Mouse (Mus musculus) stomach, embryonic 15.5 days (tissue): ENCODE results near the gene Nhs. TPM values are rescaled to one million over a fixed set of nuclear protein-coding genes. Genes with fewer than 3 reads are reported as not detected.
"Not testable (repeated sequence)": the region's sequence is repeated elsewhere in the genome, so short reads cannot be mapped to it uniquely, and the experiment has no call there.

Source experiments
- ATAC-seq: fragments of 200-750 bp; cut with Nextera tagmentation; 2 replicates; pipeline ENCODE4 v1.8.0; 2017; ENCODE audit warnings: low read depth, moderate number of reproducible peaks, moderate TSS enrichment; ENCODE audit not compliant: insufficient read depth, low FRiP score
- H3K27ac ChIP-seq: fragments of 300-500 bp; sonication (generic); 2 replicates; pipeline ENCODE4 v1.5.1; 2015; ENCODE audit warnings: mild to moderate bottlenecking, inconsistent platforms
- H3K27me3 ChIP-seq: fragments of 300-500 bp; sonication (generic); replicated peaks from 2 replicates; pipeline ENCODE4 v1.6.1; 2015; ENCODE audit warnings: inconsistent platforms
- H3K36me3 ChIP-seq: fragments of 300-500 bp; sonication (generic); 2 replicates; pipeline ENCODE4 v1.6.1; 2015; ENCODE audit warnings: inconsistent platforms
- H3K4me1 ChIP-seq: fragments of 300-500 bp; sonication (generic); 2 replicates; pipeline ENCODE4 v1.6.1; 2015; ENCODE audit warnings: inconsistent platforms
- H3K4me2 ChIP-seq: fragments of 300-500 bp; sonication (generic); 2 replicates; pipeline ENCODE4 v1.6.1; 2015; ENCODE audit warnings: mild to moderate bottlenecking, inconsistent platforms
- H3K4me3 ChIP-seq: fragments of 300-500 bp; sonication (generic); replicated peaks from 2 replicates; pipeline ENCODE4 v1.5.1; 2015; ENCODE audit warnings: inconsistent platforms
- H3K9ac ChIP-seq: fragments of 300-500 bp; sonication (generic); 2 replicates; pipeline ENCODE4 v1.6.1; 2015; ENCODE audit warnings: inconsistent platforms
- H3K9me3 ChIP-seq: fragments of 300-500 bp; sonication (generic); 2 replicates; pipeline ENCODE4 v1.6.1; 2016; ENCODE audit warnings: inconsistent platforms
- WGBS: fragments of 180-500 bp; shearing (Covaris S2); methylation state at CpG from one replicate; pipeline ENCODE4 v1.1.7; 2015; 5-methylcytosine and 5-hydroxymethylcytosine counted together
- polyA plus RNA-seq: library from polyadenylated mRNA; unstranded; fragments of >200 nt; fragmentation: Nextera tagmentation; extraction: Ambion mirVana; gene quantifications from 2 replicates; pipeline ENCODE4 v1.2.1, GENCODE M21; 2015

Nhs gene
- polyA plus RNA-seq, 1 experiment from 2014 or later: 1.9 TPM

- ATAC-seq: no peak
- no peak overlapping the region for H3K4me3 ChIP-seq
- H3K27me3 ChIP-seq: no peaks in the 10 kb centered on the region
- no peaks in the 10 kb centered on the region for H3K4me1 ChIP-seq
- H3K9ac ChIP-seq: no peak overlapping the region
- WGBS: 64% methylated on average over 4 of the region's 4 CpGs
- H3K4me2 ChIP-seq: no peak overlapping the region
- no peaks in the 10 kb centered on the region for H3K36me3 ChIP-seq
- H3K9me3 ChIP-seq: no peaks in the 10 kb centered on the region
- H3K27ac ChIP-seq: no peak overlapping the region
Measured at GRCm38 (mm10) chrX:161853626-161854312, 305.8 kb downstream of the Nhs start.

GRCm38 (mm10) chrX:161826186-161826585 lies 333.3 kb downstream of the Nhs start:
- H3K4me1 ChIP-seq, H3K9ac ChIP-seq, H3K4me3 ChIP-seq, H3K9me3 ChIP-seq, H3K4me2 ChIP-seq, H3K27ac ChIP-seq, H3K36me3 ChIP-seq, ATAC-seq, H3K27me3 ChIP-seq: not testable (repeated sequence)
- WGBS: 21% methylated on average over 2 of the region's 2 CpGs

GRCm38 (mm10) chrX:161790182-161790581 lies 369.3 kb downstream of the Nhs start:
- no peak overlapping the region for H3K4me2 ChIP-seq
- no peaks in the 10 kb centered on the region for H3K9me3 ChIP-seq
- no peaks in the 10 kb centered on the region for H3K27me3 ChIP-seq
- ATAC-seq: no peak
- 23% methylated on average over 6 of the region's 6 CpGs for WGBS
- H3K4me3 ChIP-seq: no peak overlapping the region
- no peaks in the 10 kb centered on the region for H3K4me1 ChIP-seq
- H3K36me3 ChIP-seq: no peaks in the 10 kb centered on the region
- no peak overlapping the region for H3K9ac ChIP-seq
- H3K27ac ChIP-seq: no peak overlapping the region
